Mouse (Mus musculus) embryonic fibroblast, embryonic 13.5 days (primary cell): Measurements from ENCODE around the gene Myocd.

ENCODE experiments used
- CTCF ChIP-seq: IDR thresholded peaks from 2 replicates; pipeline ENCODE4 v1.5.1; 2011; ENCODE audit warnings: mild to moderate bottlenecking, control low read depth, low read length, moderate library complexity, borderline replicate concordance; ENCODE audit not compliant: insufficient read depth
- POLR2A ChIP-seq: IDR thresholded peaks from 2 replicates; pipeline ENCODE4 v1.6.1; 2011; ENCODE audit warnings: low read depth, mild to moderate bottlenecking, control low read depth, low read length, moderate library complexity

GRCm38 (mm10) chr11:65158658-65158990, 111.2 kb downstream of the Myocd start:
- no peak for TF ChIP-seq POLR2A
- no peak for TF ChIP-seq CTCF
